Mouse (Mus musculus) heart, adult 2 months (tissue): ENCODE data around the gene Wnt7a. TPM values are rescaled to one million over a fixed set of nuclear protein-coding genes. Genes with fewer than 3 reads are reported as not detected.
A peak's percentile ranks its signal among the peaks of the same experiment; 100 is the strongest.

ENCODE experiments used
- DNase-seq, 2 experiments: peaks; one replicate each; pipeline ENCODE4 v3.0.0; 2021
- H3K27ac ChIP-seq: fragments of 200-600 bp; 2 replicates; pipeline ENCODE4 v1.8.1; 2022
- H3K27me3 ChIP-seq: fragments of 200-500 bp; 2 replicates; pipeline ENCODE4 v1.6.1; 2012; ENCODE audit warnings: mild to moderate bottlenecking, low read length, inconsistent platforms, mixed read lengths; ENCODE audit not compliant: control insufficient read depth, insufficient read depth
- H3K36me3 ChIP-seq: fragments of 200-500 bp; 2 replicates; pipeline ENCODE4 v1.6.1; 2012; ENCODE audit warnings: low read length, inconsistent platforms; ENCODE audit not compliant: control insufficient read depth, insufficient read depth
- H3K4me1 ChIP-seq: fragments of 200-500 bp; 2 replicates; pipeline ENCODE4 v1.6.1; 2011; ENCODE audit warnings: low read length; ENCODE audit not compliant: control insufficient read depth, insufficient read depth
- H3K4me3 ChIP-seq: fragments of 200-600 bp; 2 replicates; pipeline ENCODE4 v1.8.1; 2022
- H3K79me2 ChIP-seq: fragments of 200-500 bp; replicated peaks from 2 replicates; pipeline ENCODE4 v1.6.1; 2012; ENCODE audit warnings: mild to moderate bottlenecking, inconsistent platforms, low read length, moderate library complexity, mixed read lengths; ENCODE audit not compliant: control insufficient read depth, insufficient read depth
- H3K9ac ChIP-seq: fragments of 200-500 bp; 2 replicates; pipeline ENCODE4 v1.6.1; 2012; ENCODE audit warnings: low read depth, mild to moderate bottlenecking, control low read depth, inconsistent platforms, low read length, mixed read lengths
- CTCF ChIP-seq: fragments of 200-600 bp; IDR thresholded peaks from 2 replicates; pipeline ENCODE4 v1.8.1; 2022; ENCODE audit warnings: antibody characterized with exemption, mild to moderate bottlenecking, moderate library complexity
- EP300 ChIP-seq: fragments of 200-500 bp; IDR thresholded peaks from 2 replicates; pipeline ENCODE4 v1.6.1; 2011; ENCODE audit warnings: low read depth, low read length, control low read depth; ENCODE audit not compliant: insufficient read depth
- POLR2A ChIP-seq: fragments of 200-500 bp; IDR thresholded peaks from 2 replicates; pipeline ENCODE4 v1.6.1; 2011; ENCODE audit warnings: mild to moderate bottlenecking, low read depth, low read length, control low read depth; ENCODE audit not compliant: insufficient read depth
- WGBS: fragments of 180-500 bp; shearing (Covaris S2); methylation state at CpG from one replicate; pipeline ENCODE4 v1.1.7; 2018; 5-methylcytosine and 5-hydroxymethylcytosine counted together
- intact Hi-C: fragments of 180-260 bp; cut with DNase I; formaldehyde crosslinking; loops from one replicate; pipeline ENCODE4 v1.15.1; 2025
- polyA plus RNA-seq: library from polyadenylated mRNA; depleted of rRNA; stranded (reverse); fragments of >200 nt; gene quantifications from 2 replicates; pipeline ENCODE4 v1.2.3, GENCODE M21; 2012
- total RNA-seq, 2 experiments: library from RNA; stranded (reverse); gene quantifications; 2 replicates each; pipeline ENCODE4 v1.2.3; 2021

Wnt7a gene
- total and polyA plus RNA-seq, 3 experiments: not detected

- H3K4me3 ChIP-seq: no peak overlapping the region
- no peak overlapping the region for H3K9ac ChIP-seq
- no peaks in the 10 kb centered on the region for H3K36me3 ChIP-seq
- H3K4me1 ChIP-seq: no peaks in the 10 kb centered on the region
- TF ChIP-seq POLR2A: no peak
- TF ChIP-seq CTCF: no peak
- no peak for TF ChIP-seq EP300
- WGBS: 56% methylated on average over 4 of the region's 4 CpGs
- intact Hi-C loops: no loop called here
- no peaks in the 10 kb centered on the region for H3K27me3 ChIP-seq
- H3K27ac ChIP-seq: no peak overlapping the region
- no peak for DNase-seq
- H3K79me2 ChIP-seq: no peaks in the 10 kb centered on the region
These were observed 31.3 kb downstream of the Wnt7a start for GRCm38 (mm10) chr6:91379871-91380270.

- Histone ChIP-seq H3K79me2 (no peaks in the 10 kb centered on the region), H3K36me3 (no peaks in the 10 kb centered on the region), H3K27me3 (no peaks in the 10 kb centered on the region), H3K9ac (no peak overlapping the region), H3K27ac (no peak overlapping the region), H3K4me3 (no peak overlapping the region), H3K4me1 (no peaks in the 10 kb centered on the region)
- no peak for DNase-seq
- TF ChIP-seq CTCF: no peak
- TF ChIP-seq EP300: no peak
- no peak for TF ChIP-seq POLR2A
- intact Hi-C loops: no loop called here
- 63% methylated on average over 3 of the region's 3 CpGs for WGBS
These were observed 31.9 kb downstream of the Wnt7a start for GRCm38 (mm10) chr6:91379266-91379665.

- no peak overlapping the region for H3K27ac ChIP-seq
- H3K27me3 ChIP-seq: no peaks in the 10 kb centered on the region
- H3K9ac ChIP-seq: no peak overlapping the region
- DNase-seq: no peak
- no peak for TF ChIP-seq POLR2A
- no peak for TF ChIP-seq EP300
- H3K79me2 ChIP-seq: no peaks in the 10 kb centered on the region
- intact Hi-C loops: no loop called here
- H3K4me3 ChIP-seq: no peak overlapping the region
- H3K4me1 ChIP-seq: no peaks in the 10 kb centered on the region
- no peaks in the 10 kb centered on the region for H3K36me3 ChIP-seq
These were observed 38.2 kb downstream of the Wnt7a start for GRCm38 (mm10) chr6:91372977-91373376.

- intact Hi-C loops: no loop called here
- Histone ChIP-seq H3K79me2 (no peaks in the 10 kb centered on the region), H3K36me3 (no peaks in the 10 kb centered on the region), H3K9ac (no peak overlapping the region), H3K4me3 (no peak overlapping the region), H3K4me1 (no peaks in the 10 kb centered on the region), H3K27ac (no peak overlapping the region), H3K27me3 (no peaks in the 10 kb centered on the region)
- 45% methylated on average over 3 of the region's 3 CpGs for WGBS
- TF ChIP-seq EP300: no peak
- no peak for TF ChIP-seq POLR2A
- no peak for TF ChIP-seq CTCF
- DNase-seq: no peak
These were observed 38.6 kb downstream of the Wnt7a start for GRCm38 (mm10) chr6:91372586-91372971.

- H3K27ac ChIP-seq: no peak overlapping the region
- H3K79me2 ChIP-seq: no peaks in the 10 kb centered on the region
- no peaks in the 10 kb centered on the region for H3K4me1 ChIP-seq
- intact Hi-C loops: no loop called here
- no peak overlapping the region for H3K9ac ChIP-seq
- DNase-seq: no peak
- H3K4me3 ChIP-seq: no peak overlapping the region
- no peaks in the 10 kb centered on the region for H3K27me3 ChIP-seq
- TF ChIP-seq CTCF (no peak), EP300 (no peak), POLR2A (no peak)
- no peaks in the 10 kb centered on the region for H3K36me3 ChIP-seq
These were observed 39.1 kb downstream of the Wnt7a start for GRCm38 (mm10) chr6:91371912-91372585.

- H3K27me3 ChIP-seq: no peaks in the 10 kb centered on the region
- no peak overlapping the region for H3K4me3 ChIP-seq
- no peaks in the 10 kb centered on the region for H3K36me3 ChIP-seq
- H3K27ac ChIP-seq: no peak overlapping the region
- TF ChIP-seq POLR2A (no peak), EP300 (no peak), CTCF (no peak)
- no peak overlapping the region for H3K9ac ChIP-seq
- no peaks in the 10 kb centered on the region for H3K4me1 ChIP-seq
- intact Hi-C loops: no loop called here
- DNase-seq: peak in 1 of 2 experiments; percentile 33
- 74% methylated on average over 1 of the region's 1 CpGs for WGBS
- H3K79me2 ChIP-seq: no peaks in the 10 kb centered on the region
These were observed 44.4 kb downstream of the Wnt7a start for GRCm38 (mm10) chr6:91366781-91367180.
